Mouse (Mus musculus): ENCODE results near the gene Csnk1e.

- TF ChIP-seq CTCF (IDR thresholded peaks at IDR 0.05; ENCODE audit: borderline replicate concordance, insufficient read depth, low read length): no peak
- TF ChIP-seq POLR2A (IDR thresholded peaks at IDR 0.05; ENCODE audit: low read depth, low read length): no peak
Observed at GRCm38 (mm10) chr15:79424602-79425001, 30.8 kb downstream of the Csnk1e start.

Data from embryonic fibroblast, embryonic 13.5 days (primary cell).